Mouse (Mus musculus) G1E (cell line): ENCODE measurements around the gene Aff3.

Experiments
- CTCF ChIP-seq: IDR thresholded peaks from 2 replicates; pipeline ENCODE4 v1.5.1; 2012; ENCODE audit warnings: low read depth, low read length, inconsistent platforms, mixed read lengths
- TAL1 ChIP-seq: conservative IDR thresholded peaks from 2 replicates; pipeline ENCODE4 v1.6.1; 2012; ENCODE audit warnings: low read depth, low read length, inconsistent platforms, mixed read lengths

DNA sequence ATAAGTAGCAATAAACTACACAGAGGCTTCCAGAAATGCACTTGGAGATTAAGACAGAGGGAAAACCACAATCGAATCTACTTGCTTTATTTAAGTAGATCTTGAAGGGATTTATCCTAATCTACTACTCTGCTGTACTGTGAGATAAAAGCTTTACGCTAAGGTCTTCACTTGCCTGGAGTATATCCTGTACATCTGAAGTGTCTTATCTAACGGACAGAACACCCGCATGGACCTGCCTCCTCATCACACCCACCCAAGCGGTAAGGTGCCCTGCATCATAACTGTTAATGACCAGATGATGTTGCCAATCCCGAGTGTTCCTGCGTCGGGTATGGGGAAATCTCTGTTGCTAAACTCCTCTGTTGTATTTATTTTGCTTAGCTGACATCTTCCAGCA, 209.8 kb downstream of the Aff3 start:
- TF ChIP-seq TAL1 (no peak), CTCF (no peak)
